29 mouse cellular contexts compared by ENCODE assay signal in the genomic region with DNA sequence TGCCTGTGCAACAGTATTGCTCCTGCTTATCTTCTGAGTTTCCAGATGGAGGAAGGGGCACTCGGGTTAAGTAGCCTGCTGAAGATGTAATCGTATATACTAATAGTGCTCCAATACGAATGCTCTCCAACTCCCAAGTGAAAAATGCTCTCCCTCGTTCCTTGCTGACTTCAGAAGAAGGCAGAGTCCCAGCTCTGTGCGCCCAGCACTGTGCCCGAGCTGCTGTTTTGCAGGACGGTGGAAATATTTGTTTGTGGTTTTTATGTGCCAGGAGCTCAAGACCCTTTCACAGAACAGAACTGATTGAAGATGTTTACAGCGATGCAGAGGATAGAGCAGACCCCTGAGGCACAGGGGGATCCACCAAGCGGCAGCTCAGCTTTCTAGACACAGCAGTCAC. TPM values are rescaled to one million over a fixed set of nuclear protein-coding genes. Genes with fewer than 3 reads are reported as not detected.
DNase-seq lines count a peak whose midpoint lies in the region; ATAC-seq lines count a peak whose summit lies in the region.
"Had no signal": no experiment of that assay in that cellular context is flagged by ENCODE, and none has a peak within 500 bp of the region (broad histone marks: within the 10 kb centered on the region; RNA-seq: fewer than 3 reads in every experiment).

No protein-coding gene starts in this region.

- no peaks in the 10 kb centered on the region for H3K36me3 ChIP-seq in heart, embryonic 10.5 days
- no peaks in the 10 kb centered on the region for H3K36me3 ChIP-seq in heart, embryonic 16.5 days (ENCODE audit: control insufficient read depth, insufficient read depth)
- no peaks in the 10 kb centered on the region for H3K36me3 ChIP-seq in lung, embryonic 15.5 days
- H3K36me3 ChIP-seq in limb, embryonic 10.5 days, result no peaks in the 10 kb centered on the region
- H3K36me3 ChIP-seq: hindbrain, embryonic 10.5 days; limb, embryonic 15.5 days; midbrain, embryonic 13.5 days had no signal

- H3K27me3 ChIP-seq in heart, embryonic 10.5 days (ENCODE audit: insufficient read depth, poor library complexity, severe bottlenecking), result peaks cover 7% of the 10 kb centered on the region; the same call in 1 of the 2 replicates
- H3K27me3 ChIP-seq in heart, embryonic 16.5 days (ENCODE audit: control insufficient read depth, insufficient read depth, low read length), result no peaks in the 10 kb centered on the region
- H3K27me3 ChIP-seq in lung, embryonic 15.5 days, result no peaks in the 10 kb centered on the region
- H3K27me3 ChIP-seq in limb, embryonic 10.5 days (ENCODE audit: low read depth, poor library complexity, severe bottlenecking), result no peaks in the 10 kb centered on the region
- H3K27me3 ChIP-seq: limb, embryonic 15.5 days; midbrain, embryonic 13.5 days had no signal

- H3K4me1 ChIP-seq in heart, embryonic 10.5 days, result peaks cover 35% of the 10 kb centered on the region
- peaks cover 10% of the 10 kb centered on the region for H3K4me1 ChIP-seq in heart, embryonic 16.5 days (ENCODE audit: control insufficient read depth, insufficient read depth, low read length)
- no peaks in the 10 kb centered on the region for H3K4me1 ChIP-seq in lung, embryonic 15.5 days
- no peaks in the 10 kb centered on the region for H3K4me1 ChIP-seq in limb, embryonic 10.5 days
- H3K4me1 ChIP-seq: hindbrain, embryonic 10.5 days; limb, embryonic 15.5 days; midbrain, embryonic 13.5 days had no signal

- WGBS in heart, embryonic 10.5 days, result 30% methylated on average over 9 of the region's 9 CpGs
- WGBS in heart, embryonic 16.5 days, result 28% methylated on average over 9 of the region's 9 CpGs
- WGBS in lung, embryonic 15.5 days, result 30% methylated on average over 9 of the region's 9 CpGs
- WGBS in limb, embryonic 10.5 days, result 58% methylated on average over 9 of the region's 9 CpGs

- peak overlapping the region; percentile 49 for H3K4me3 ChIP-seq in heart, embryonic 10.5 days
- H3K4me3 ChIP-seq in heart, embryonic 16.5 days (ENCODE audit: low read length), result peak overlapping the region; percentile 25; the same call in 1 of the 2 replicates
- H3K4me3 ChIP-seq in lung, embryonic 15.5 days, result no peak overlapping the region
- H3K4me3 ChIP-seq in limb, embryonic 10.5 days, result no peak overlapping the region
- H3K4me3 ChIP-seq: hindbrain, embryonic 10.5 days; limb, embryonic 15.5 days; midbrain, embryonic 13.5 days had no signal

- peak overlapping the region; percentile 70 for H3K27ac ChIP-seq in heart, embryonic 10.5 days
- no peak overlapping the region for H3K27ac ChIP-seq in heart, embryonic 16.5 days (ENCODE audit: low read length)
- H3K27ac ChIP-seq in lung, embryonic 15.5 days, result no peak overlapping the region
- H3K27ac ChIP-seq in limb, embryonic 10.5 days, result no peak overlapping the region
- H3K27ac ChIP-seq: hindbrain, embryonic 10.5 days; limb, embryonic 15.5 days; midbrain, embryonic 13.5 days had no signal

- peak; percentile 73 for DNase-seq in heart, embryonic 10.5 days (ENCODE audit: low spot score)
- no peak for DNase-seq in heart, postnatal 10 days
- no peak for DNase-seq in heart, postnatal 25 days (ENCODE audit: low spot score)
- no peak for DNase-seq in lung, postnatal 10 days
- peak; percentile 26 for DNase-seq in limb, embryonic 10.5 days (ENCODE audit: low spot score)
- no peak for DNase-seq in adrenal gland, adult 2 months
- DNase-seq: adrenal gland, postnatal 25 days; cerebellum, adult 8-10 months; gastrocnemius, postnatal 25 days; kidney, adult 18-20 months; kidney, postnatal 4 days; layer of hippocampus, adult 9-11 months; lung, adult 18-20 months; thymus, adult 18-20 months; thymus, postnatal 36 days had no signal

- no peaks in the 10 kb centered on the region for H3K9me3 ChIP-seq in heart, embryonic 10.5 days
- no peaks in the 10 kb centered on the region for H3K9me3 ChIP-seq in heart, embryonic 16.5 days (replicated peaks; ENCODE audit: control insufficient read depth, low read length)
- H3K9me3 ChIP-seq in lung, embryonic 15.5 days, result no peaks in the 10 kb centered on the region
- no peaks in the 10 kb centered on the region for H3K9me3 ChIP-seq in limb, embryonic 10.5 days (replicated peaks)
- H3K9me3 ChIP-seq: hindbrain, embryonic 10.5 days; limb, embryonic 15.5 days; midbrain, embryonic 13.5 days had no signal

- intact Hi-C loops in heart, postnatal 10 days (cut with DNase I), result no loop called here
- intact Hi-C loops in heart, postnatal 25 days (cut with DNase I), result no loop called here

- peak overlapping the region; percentile 57 for H3K4me2 ChIP-seq in heart, embryonic 16.5 days (ENCODE audit: low read depth, low read length)
- H3K4me2 ChIP-seq in lung, embryonic 15.5 days, result peak overlapping the region; percentile 31
- H3K4me2 ChIP-seq: limb, embryonic 15.5 days; midbrain, embryonic 13.5 days had no signal

- ATAC-seq in heart, embryonic 16.5 days (replicated peaks; ENCODE audit: extremely low read depth, insufficient read depth, low FRiP score), result no peak; the same call in 1 of the 2 replicates
- ATAC-seq in lung, embryonic 15.5 days (ENCODE audit: borderline replicate concordance, extremely low read depth, low FRiP score, low TSS enrichment), result no peak
- ATAC-seq: hindbrain, embryonic 16.5 days; midbrain, embryonic 13.5 days had no signal

- H3K9ac ChIP-seq in heart, embryonic 16.5 days (ENCODE audit: low read length), result 0 out of 2 replicates have a peak overlapping the region, but pooled peaks have one; percentile 25
- no peak overlapping the region for H3K9ac ChIP-seq in lung, embryonic 15.5 days
- H3K9ac ChIP-seq: limb, embryonic 15.5 days; midbrain, embryonic 13.5 days had no signal

RNA-seq across cellular contexts. Expression of a gene that starts 55.9 kb away (rescaled TPM):
- polyA plus RNA-seq in heart, embryonic 10.5 days (2016; fragmentation: Nextera tagmentation; extraction: Ambion mirVana), result not detected in 2 replicates
- not detected for total RNA-seq in heart, postnatal 10 days (2021)
- 0.72 TPM in 1 of 2 replicates, not detected in the other for polyA plus RNA-seq in heart, embryonic 16.5 days (2015; fragmentation: Nextera tagmentation; extraction: Ambion mirVana)
- not detected for total RNA-seq in heart, postnatal 25 days (2021)
- 0.39 and 0.87 TPM in 2 replicates for polyA plus RNA-seq in lung, embryonic 15.5 days (2015; fragmentation: Nextera tagmentation; extraction: Ambion mirVana)
- polyA plus RNA-seq in limb, embryonic 10.5 days (2016; fragmentation: Nextera tagmentation; extraction: Ambion mirVana), result not detected in 2 replicates
- total RNA-seq in adrenal gland, adult 2 months (2021), result not detected
- polyA plus RNA-seq in adrenal gland, adult 2 months (2012; rRNA removed), result not detected in 2 replicates
- total RNA-seq: adrenal gland, postnatal 25 days; gastrocnemius, postnatal 25 days; left cerebral cortex, postnatal 25 days; megakaryocyte, adult 5-6 weeks; monocyte, adult 5-6 weeks; neutrophil, adult 5-6 weeks had no signal
- polyA plus RNA-seq: brain, embryonic 14.5 days; forebrain, embryonic 11.5 days; hindbrain, embryonic 10.5 days; limb, embryonic 15.5 days; midbrain, embryonic 13.5 days; small intestine, adult 2 months; stomach, embryonic 16.5 days had no signal

Comparison
In these comparisons a context has a peak if more than half of its experiments do, and no peak if none do; other contexts are left out.
1. DNase-seq: peak in heart, embryonic 10.5 days (single experiment) and limb, embryonic 10.5 days (single experiment); none in heart, postnatal 10 days (0 of 2), heart, postnatal 25 days (single experiment), lung, postnatal 10 days (single experiment) and adrenal gland, adult 2 months (single experiment).
2. H3K4me3 ChIP-seq: peak in heart, embryonic 10.5 days (single experiment) and heart, embryonic 16.5 days (single experiment); none in lung, embryonic 15.5 days (single experiment) and limb, embryonic 10.5 days (single experiment).